Mouse (Mus musculus) brain, embryonic 18.5 days (tissue): ENCODE measurements around the gene Scyl2.
"Not testable (repeated sequence)": the region's sequence is repeated elsewhere in the genome, so short reads cannot be mapped to it uniquely, and the experiment has no call there.

ENCODE experiments used
- DNase-seq: peaks from one replicate; pipeline ENCODE4 v3.0.0-alpha.2; 2012; ENCODE audit warnings: low read depth, low spot score

Scyl2 gene

GRCm38 (mm10) chr10:89679448-89679847 lies 6.6 kb downstream of the Scyl2 start:
- DNase-seq, result no peak

GRCm38 (mm10) chr10:89678054-89678453 lies 8.0 kb downstream of the Scyl2 start:
- no peak for DNase-seq

GRCm38 (mm10) chr10:89676609-89677008 lies 9.5 kb downstream of the Scyl2 start:
- no peak for DNase-seq

- not testable (repeated sequence) for DNase-seq
Observed at GRCm38 (mm10) chr10:89670371-89670770, 15.7 kb downstream of the Scyl2 start.

GRCm38 (mm10) chr10:89667571-89667970 lies 18.5 kb downstream of the Scyl2 start:
- DNase-seq, result no peak

GRCm38 (mm10) chr10:89665679-89666078 lies 20.4 kb downstream of the Scyl2 start:
- no peak for DNase-seq

- DNase-seq, result no peak
Observed at GRCm38 (mm10) chr10:89664977-89665645, 21.0 kb downstream of the Scyl2 start.

- no peak for DNase-seq
Observed at GRCm38 (mm10) chr10:89656366-89656765, 29.7 kb downstream of the Scyl2 start.

- no peak for DNase-seq
Observed at GRCm38 (mm10) chr10:89652912-89653311, 33.2 kb downstream of the Scyl2 start.

GRCm38 (mm10) chr10:89651691-89652090 lies 34.4 kb downstream of the Scyl2 start:
- no peak for DNase-seq

GRCm38 (mm10) chr10:89646918-89647317 lies 39.2 kb downstream of the Scyl2 start:
- no peak for DNase-seq

- no peak for DNase-seq
Observed at GRCm38 (mm10) chr10:89637001-89637400, 49.1 kb downstream of the Scyl2 start.

GRCm38 (mm10) chr10:89635018-89635417 lies 51.1 kb downstream of the Scyl2 start:
- no peak for DNase-seq

- DNase-seq, result no peak
Observed at GRCm38 (mm10) chr10:89633736-89634426, 52.2 kb downstream of the Scyl2 start.

- no peak for DNase-seq
Observed at GRCm38 (mm10) chr10:89633121-89633520, 53.0 kb downstream of the Scyl2 start.

- DNase-seq, result no peak
Observed at GRCm38 (mm10) chr10:89631831-89632230, 54.3 kb downstream of the Scyl2 start.

GRCm38 (mm10) chr10:89630564-89630963 lies 55.5 kb downstream of the Scyl2 start:
- DNase-seq, result no peak

- peak; percentile 46 for DNase-seq
Observed at GRCm38 (mm10) chr10:89630052-89630451, 56.0 kb downstream of the Scyl2 start.

- no peak for DNase-seq
Observed at GRCm38 (mm10) chr10:89626714-89627113, 59.4 kb downstream of the Scyl2 start.

GRCm38 (mm10) chr10:89624196-89624595 lies 61.9 kb downstream of the Scyl2 start:
- no peak for DNase-seq

- no peak for DNase-seq
Observed at GRCm38 (mm10) chr10:89621129-89621528, 65.0 kb downstream of the Scyl2 start, which contains the start of gene Slc17a8. TSS of gene Slc17a8 (minus strand) at chr10:89621253.

GRCm38 (mm10) chr10:89599311-89599710 lies 86.8 kb downstream of the Scyl2 start:
- no peak for DNase-seq

GRCm38 (mm10) chr10:89597275-89597674 lies 88.8 kb downstream of the Scyl2 start:
- DNase-seq, result no peak
